Mouse (Mus musculus) left cerebral cortex, adult 18-20 months (tissue): Measurements from ENCODE around the gene Cyth3. TPM values are rescaled to one million over a fixed set of nuclear protein-coding genes. Genes with fewer than 3 reads are reported as not detected.
A peak's percentile ranks its signal among the peaks of the same experiment; 100 is the strongest.

Source experiments
- DNase-seq, 2 experiments: peaks; one replicate each; pipeline ENCODE4 v3.0.0; 2021 to 2022; ENCODE audit warnings: low spot score in 2 of 2, mixed read lengths in 1 of 2
- total RNA-seq, 2 experiments: library from RNA; stranded (reverse); gene quantifications; 2 replicates each; pipeline ENCODE4 v1.2.3; 2021

Cyth3 gene
- total RNA-seq, 2 experiments from 2014 or later = 31.2 to 34.7 TPM

- DNase-seq = no peak
Measured at GRCm38 (mm10) chr5:143633558-143633871, 11.3 kb downstream of the Cyth3 start.

- no peak for DNase-seq
Measured at GRCm38 (mm10) chr5:143633877-143634276, 11.6 kb downstream of the Cyth3 start.

- no peak for DNase-seq
Measured at GRCm38 (mm10) chr5:143634550-143635112, 12.4 kb downstream of the Cyth3 start.

- DNase-seq = no peak
Measured at GRCm38 (mm10) chr5:143635358-143635757, 13.1 kb downstream of the Cyth3 start.

DNA sequence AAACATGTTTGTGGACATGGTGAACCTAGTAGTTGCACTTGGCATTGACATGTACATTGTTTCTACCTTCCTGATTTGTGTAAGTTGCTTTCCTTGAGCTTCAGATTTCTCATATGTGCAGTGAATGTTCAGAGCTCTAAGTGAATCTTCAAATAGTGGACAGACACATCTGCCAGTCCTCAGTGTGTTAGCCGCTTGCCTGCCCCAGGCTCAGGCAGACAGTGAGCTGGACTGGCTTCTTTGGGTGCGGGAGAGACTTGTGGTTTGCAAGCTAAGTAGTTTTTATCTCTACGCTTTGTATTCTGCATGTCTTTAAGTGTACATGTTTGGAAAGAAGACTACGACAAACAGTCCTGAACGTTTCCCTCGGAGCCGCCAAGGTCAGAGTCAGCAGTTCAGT, 13.9 kb downstream of the Cyth3 start:
- no peak for DNase-seq

- DNase-seq = no peak
Measured at GRCm38 (mm10) chr5:143637832-143638420, 15.7 kb downstream of the Cyth3 start.

- DNase-seq = no peak
Measured at GRCm38 (mm10) chr5:143638516-143639270, 16.4 kb downstream of the Cyth3 start.

DNA sequence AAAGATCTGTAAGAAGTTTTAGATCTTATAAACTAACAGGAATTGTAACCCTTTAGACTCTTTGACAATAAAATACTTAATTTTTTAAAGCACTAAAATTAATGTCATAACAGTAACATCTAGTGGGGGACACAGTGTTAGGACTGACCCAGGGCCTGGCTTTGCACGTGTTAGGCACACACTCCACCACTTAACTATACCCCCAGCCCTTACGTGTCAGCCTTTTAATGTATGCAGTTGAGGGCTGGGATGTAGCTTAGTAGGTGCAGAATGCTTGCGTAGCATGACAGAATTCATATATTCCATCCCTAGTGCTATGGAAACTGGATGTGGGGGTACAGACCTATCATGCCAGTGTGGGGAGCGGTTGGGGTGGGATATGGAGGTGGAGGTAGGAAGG, 17.1 kb downstream of the Cyth3 start:
- DNase-seq = no peak

DNA sequence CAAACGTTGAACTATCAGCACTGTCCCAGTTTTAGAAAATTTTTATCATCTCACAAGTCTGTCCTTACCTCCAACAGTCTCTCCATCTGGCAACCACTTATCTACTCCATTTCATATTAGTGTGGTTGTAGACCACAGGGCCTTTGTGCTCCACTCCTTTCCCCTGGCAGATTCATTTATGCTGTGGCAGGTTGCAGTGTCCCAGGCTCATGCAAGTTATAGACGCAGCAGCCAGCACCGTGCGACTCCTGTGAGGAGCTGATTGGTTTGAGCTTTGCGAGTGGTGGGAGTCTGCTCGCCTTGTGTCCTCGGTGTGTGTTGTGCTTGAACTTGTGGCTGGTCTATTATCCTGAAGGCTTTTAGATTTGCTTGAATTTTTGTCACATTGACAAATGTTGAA, 17.6 kb downstream of the Cyth3 start:
- no peak for DNase-seq

GRCm38 (mm10) chr5:143641503-143641902, 19.3 kb downstream of the Cyth3 start:
- no peak for DNase-seq

GRCm38 (mm10) chr5:143642262-143642831, 20.1 kb downstream of the Cyth3 start:
- no peak for DNase-seq

DNA sequence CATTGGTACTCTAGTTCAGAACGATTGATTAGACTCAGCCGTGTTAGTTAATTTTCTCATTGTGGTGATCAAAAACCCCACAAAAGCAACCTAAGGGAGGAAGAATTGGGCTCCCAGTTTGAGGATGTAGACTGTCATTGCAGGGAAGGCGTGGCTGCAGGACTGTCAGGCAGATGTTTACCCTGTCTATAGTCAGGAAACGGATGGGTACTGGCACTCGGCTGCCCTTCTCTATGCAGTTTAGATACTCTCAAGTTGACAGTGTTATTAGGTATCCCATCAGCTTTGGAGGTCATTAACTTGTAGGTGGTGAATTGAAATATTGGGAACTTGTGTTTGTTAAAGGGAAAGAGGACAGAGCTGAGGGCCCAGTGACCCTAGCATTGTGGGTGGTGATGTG, 23.7 kb downstream of the Cyth3 start:
- no peak for DNase-seq

GRCm38 (mm10) chr5:143647412-143647811, 25.2 kb downstream of the Cyth3 start:
- DNase-seq = no peak

GRCm38 (mm10) chr5:143648058-143648457, 25.8 kb downstream of the Cyth3 start:
- DNase-seq = no peak

DNA sequence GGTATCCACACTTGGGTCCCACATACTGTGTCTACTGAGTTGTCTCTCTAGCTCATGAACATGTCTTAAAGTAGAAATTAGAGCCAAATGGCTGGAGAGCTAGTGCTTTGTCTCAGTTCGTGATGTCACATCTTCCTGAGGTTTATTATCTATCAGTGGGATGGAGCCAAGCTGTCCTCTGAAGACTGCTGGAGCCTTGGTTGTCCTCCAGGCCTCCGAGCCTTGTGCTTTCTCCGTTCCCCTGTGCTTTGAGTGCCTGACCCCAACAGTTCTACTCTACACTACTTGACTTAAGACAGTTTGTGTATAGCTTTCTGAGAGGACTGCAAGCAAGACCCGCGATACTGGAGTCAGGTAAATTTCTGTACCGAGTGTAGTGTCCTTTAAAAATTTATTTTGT, 26.9 kb downstream of the Cyth3 start:
- DNase-seq = no peak

DNA sequence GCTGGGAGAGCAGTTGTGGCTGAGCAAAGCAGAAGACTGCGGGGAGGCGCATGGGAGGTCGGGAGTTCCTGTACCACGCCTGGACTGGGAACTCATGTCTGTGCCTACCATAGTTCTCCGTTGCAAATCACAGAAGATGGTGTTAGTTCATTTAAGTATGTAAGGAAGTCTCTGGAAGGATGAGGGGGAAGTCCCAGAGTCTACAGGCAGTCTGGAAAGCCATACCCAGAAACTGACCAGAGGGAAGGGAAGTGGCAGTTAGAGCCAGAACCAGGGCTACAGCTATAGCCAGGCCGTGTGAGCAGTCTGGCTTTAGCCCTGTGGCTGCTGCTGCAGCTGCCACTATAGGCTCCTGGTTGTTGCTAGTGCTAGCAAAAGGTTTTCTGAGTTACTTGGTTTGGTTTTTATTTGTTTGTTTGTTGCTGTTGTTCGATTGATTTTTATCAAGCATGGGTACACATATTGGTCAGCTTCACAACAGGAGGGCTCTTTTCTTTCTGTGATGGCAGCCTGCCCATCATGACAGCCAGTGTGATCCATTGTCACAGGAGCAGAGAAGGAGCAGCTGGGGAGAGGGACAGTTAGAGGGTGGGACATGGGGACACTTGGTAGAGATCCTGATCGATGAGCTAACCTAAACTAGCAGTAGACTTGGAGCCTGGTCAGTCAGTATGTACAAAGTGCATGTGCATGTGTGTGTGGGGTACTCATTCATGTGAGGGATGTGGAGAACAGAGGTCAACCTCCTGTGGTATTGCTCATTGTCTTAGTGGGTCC, 29.8 kb downstream of the Cyth3 start:
- no peak for DNase-seq

DNA sequence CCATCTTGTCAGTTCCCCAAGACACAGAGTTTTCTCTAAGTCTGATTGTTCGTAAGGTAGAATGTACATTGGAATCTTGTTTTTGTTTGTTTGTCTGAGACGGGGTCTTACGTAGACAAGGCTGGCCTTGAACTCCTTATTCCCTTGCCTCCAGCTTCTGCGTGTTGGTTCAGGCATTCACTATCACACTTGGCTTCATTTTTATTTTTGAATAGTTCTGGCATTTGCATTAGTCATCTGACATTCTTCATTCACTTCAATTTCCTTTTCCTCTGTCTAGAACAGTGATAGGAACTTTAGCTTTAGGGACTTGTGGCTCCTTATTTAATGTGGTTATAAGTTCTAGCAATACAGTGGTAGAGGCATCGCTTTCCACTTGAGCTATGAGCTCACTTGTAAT, 31.2 kb downstream of the Cyth3 start:
- no peak for DNase-seq

DNA sequence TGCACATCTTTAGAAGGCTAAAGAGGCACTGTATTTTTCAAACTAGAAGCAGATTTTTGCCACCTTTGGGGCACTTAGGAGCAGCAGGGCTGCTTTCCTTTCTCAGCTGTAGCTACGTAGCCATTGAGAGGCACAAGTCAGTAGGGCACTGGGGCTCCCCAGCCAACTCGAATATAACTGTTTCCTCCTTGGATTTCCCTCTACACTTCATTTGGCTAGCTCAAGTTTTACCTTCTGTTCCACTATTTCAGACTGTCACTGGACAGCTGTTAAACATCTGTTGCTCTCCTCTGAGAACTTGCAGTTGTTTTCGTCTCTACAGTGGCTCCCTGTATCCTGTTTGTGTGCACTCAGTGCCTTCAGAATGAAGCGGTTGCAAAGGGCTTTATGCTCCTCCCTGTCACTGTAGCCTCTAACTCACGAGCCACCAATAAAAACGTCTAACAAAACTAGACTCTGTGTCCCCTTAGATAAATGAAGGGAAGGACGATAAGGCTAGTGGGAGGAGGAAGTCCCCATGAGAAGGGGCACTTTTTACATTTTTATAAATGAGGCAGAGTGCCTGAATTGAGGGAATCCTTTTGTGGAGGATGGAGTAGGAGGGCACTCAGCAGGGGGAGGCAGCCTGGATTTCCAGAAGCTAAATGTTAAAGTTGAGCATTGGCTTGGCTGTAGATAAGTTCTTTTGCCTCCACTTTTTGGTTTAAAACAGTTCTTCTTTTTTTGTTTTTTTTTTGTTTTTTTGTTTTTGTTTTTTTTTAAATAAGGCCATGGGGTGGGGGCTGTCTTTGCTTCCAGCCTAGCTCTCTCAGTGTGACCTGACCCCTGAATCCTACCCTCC, 32.6 kb downstream of the Cyth3 start:
- no peak for DNase-seq

DNA sequence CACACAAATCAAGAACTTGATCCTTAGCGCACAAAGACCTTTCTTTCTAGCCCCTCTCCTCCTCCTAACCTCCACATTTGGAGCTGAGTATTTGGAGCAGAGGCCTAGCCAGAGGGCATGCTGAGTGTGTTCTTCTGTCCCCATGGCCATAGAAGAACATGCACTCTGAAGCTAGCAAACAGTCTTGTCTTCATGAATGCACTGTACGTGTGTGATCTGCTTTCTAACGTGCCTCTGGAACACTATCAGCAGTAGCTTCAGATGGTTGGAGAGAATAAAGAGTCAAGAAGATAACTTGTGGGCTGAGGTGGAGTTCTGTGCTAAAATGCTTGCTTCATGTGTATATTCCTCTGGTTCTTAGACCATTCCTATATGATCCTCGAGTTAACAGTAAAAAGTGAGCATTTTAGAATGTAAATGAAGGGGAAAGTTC, 33.3 kb downstream of the Cyth3 start:
- no peak for DNase-seq

GRCm38 (mm10) chr5:143656708-143657245, 34.5 kb downstream of the Cyth3 start:
- peak in 1 of 2 experiments; percentile 33 for DNase-seq
